Mouse (Mus musculus) kidney, adult 8-10 months (tissue): ENCODE measurements at regions not wholly inside any gene's neighbourhood (a gene's known extent, or its start where the extent isn't known, plus 50 kb on each side); places are given as distances from the start of the nearest gene placed in this dataset.
A peak's percentile ranks its signal among the peaks of the same experiment; 100 is the strongest.

Experiments
- DNase-seq, 2 experiments: peaks; one replicate each; pipeline ENCODE4 v3.0.0; 2022

DNA sequence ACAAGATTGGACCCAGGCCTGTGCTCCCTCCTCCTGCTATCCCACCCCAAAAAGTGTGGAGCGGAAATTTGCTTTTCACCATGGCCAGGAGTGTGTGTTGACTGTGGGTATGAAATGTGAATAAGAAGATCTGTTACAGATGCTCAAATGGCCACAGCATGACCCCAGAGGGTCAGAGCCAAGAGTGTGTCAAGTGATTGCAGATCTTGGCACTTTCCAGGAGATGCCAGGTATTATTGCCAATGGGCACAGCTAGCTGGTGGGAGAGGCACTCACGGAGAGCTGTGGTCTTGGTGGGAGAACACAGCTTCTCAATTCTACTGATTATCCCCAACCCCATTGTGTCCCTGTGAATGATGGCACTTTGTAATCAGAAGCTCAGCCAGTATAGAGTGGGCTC, 62.7 kb downstream of the Smim20 start:
- DNase-seq: no peak

DNA sequence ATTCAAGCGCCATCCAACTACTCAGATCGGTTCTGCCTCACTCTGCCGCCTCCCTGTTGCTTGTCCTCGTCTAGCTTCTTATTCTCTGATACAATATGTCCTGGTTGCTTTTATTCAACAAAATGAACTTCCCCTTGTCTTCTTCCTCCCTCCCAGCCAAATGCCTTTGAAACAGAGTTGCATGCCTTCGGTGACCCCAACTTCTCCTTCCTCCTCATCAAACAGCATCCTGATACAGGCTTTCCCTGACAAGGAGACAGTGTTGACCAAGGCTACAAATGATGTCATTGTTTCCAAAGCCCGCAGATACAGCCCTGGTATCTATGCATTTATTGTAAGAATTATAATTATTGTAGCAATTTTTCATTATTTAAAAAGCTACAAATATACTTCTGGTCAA, 69.8 kb downstream of the Smim20 start:
- DNase-seq: no peak

DNA sequence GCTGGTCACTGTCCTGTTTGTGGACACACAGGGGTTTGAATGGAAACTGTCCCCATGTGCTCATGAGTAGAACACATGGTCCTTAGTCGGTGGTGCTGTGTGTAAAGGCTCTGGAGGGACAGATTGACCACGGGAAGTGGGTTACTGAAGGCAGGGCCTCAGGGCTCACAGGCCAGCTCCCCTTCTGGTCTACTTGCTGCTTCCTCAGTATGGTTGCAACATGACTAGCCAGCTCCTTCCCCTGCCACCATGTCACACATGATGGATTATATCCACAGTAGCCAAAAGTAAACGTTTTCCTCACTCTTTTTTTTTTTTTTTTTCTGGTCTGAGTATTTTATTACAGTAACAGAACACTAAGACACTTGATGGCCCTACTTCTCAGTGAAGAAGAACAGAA, 70.9 kb downstream of the Smim20 start:
- DNase-seq: no peak

GRCm38 (mm10) chr5:53345164-53345563, 78.3 kb downstream of the Smim20 start:
- no peak for DNase-seq

- DNase-seq: no peak
Measured at GRCm38 (mm10) chr5:53346028-53346427, 79.1 kb downstream of the Smim20 start.

GRCm38 (mm10) chr5:53346756-53347155, 79.9 kb downstream of the Smim20 start:
- no peak for DNase-seq

DNA sequence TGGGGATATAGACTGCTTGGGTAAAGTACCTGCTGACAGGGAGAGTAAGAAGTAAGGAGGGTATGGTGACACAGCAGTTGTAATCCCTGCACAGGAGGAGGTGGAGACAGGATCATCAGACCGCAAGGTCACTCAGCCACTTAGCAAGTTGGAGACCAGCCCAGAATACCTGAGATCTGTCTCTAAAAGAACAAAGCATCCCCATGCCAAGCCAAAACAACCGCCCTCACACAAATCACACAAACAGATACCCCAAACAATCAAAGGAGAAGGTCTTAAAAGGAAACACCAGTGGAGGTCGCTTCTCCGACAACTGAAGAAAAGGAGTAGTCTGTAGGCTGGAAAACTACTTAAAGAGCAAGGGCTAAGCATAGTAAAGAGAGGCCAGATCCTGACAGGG, 86.0 kb downstream of the Smim20 start:
- no peak for DNase-seq

- DNase-seq: no peak
Measured at GRCm38 (mm10) chr5:53354296-53354695, 87.4 kb downstream of the Smim20 start.

- DNase-seq: peak; percentile 55 to 79
Measured at GRCm38 (mm10) chr5:53355069-53355468, 88.2 kb downstream of the Smim20 start.

- DNase-seq: no peak
Measured at GRCm38 (mm10) chr5:53357086-53357608, 90.3 kb downstream of the Smim20 start.

DNA sequence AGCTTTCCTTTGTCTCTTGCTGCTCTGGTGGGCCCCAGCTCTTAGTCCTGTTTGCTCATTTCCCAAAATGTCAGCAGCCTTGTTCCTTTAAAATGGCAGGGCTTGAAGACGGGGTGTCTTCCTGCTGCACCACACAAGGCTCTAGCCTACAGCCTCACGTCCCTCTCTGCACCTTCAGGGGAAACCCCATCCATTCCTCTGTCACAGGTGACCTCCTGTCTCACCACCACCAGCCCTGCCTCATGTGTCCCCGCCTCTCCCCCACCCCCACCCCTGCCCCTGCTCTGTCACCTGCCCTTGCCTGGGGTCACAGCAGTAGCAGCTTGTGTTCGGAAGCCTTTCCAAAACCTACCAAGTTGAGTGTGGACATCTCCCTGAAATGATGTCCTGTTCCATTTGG, 91.3 kb downstream of the Smim20 start:
- DNase-seq: no peak

DNA sequence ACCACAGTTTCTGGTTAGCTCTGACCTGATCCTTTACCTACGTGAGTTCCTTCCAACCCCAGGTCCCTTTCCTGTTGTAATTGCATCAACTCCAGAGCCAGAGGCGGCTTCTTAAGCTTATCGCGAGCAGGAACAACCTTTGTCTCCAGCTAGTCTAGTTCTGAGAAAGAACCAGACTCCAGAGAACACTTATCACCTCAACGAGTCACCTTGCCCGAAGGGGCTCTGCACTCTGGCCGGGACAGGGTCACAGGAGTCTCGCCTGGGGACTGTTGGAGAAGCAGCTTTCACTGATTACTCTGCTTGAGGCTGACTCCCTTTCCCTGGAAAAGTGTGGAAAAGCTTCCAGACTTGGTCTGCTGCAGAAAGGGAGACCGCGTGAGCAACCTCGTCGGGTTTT, 93.0 kb downstream of the Smim20 start:
- no peak for DNase-seq

DNA sequence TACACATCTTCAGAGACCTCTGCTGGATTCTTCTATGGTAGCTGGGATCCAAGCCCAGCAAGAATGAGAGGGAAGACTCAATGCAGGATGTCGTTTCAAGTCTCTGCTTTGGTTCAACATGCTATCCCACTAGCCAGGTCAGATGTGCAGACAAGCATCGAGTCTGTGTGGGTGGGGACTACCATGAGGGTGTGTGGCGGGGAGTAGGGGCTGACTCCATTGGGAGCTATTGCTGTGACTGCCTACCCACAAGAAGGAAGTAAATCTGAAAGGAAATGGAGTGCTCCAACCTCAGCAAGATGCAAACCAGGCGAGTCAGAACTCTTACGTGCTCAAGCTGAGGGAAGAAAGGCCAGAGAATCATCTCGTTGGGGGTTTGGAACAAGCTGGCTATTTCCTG, 94.4 kb downstream of the Smim20 start:
- DNase-seq: no peak

GRCm38 (mm10) chr5:53363898-53364297, 97.0 kb downstream of the Smim20 start:
- no peak for DNase-seq

GRCm38 (mm10) chr5:53366882-53367561, 98.9 kb upstream of the Rbpj start:
- no peak for DNase-seq

DNA sequence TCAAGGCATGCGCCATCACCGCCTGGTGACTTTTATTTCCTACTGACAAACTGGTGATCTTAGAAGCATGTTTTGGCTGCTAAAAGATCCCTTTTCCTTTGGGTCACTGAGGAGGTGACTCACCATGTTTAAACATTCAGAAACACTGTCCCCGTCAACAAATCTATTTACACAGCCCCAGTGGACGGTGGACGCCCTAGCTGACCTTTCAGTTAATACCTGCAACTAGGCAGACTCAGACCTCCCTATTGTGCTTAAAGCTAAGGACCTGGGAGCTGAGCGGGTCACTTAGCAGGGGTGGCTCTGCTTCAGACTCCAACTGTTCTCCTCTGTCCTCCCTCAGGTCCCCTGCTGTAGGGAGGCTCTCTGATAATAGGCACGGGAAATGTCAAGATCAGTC, 95.7 kb upstream of the Rbpj start:
- no peak for DNase-seq

GRCm38 (mm10) chr5:53371638-53372037, 94.3 kb upstream of the Rbpj start:
- no peak for DNase-seq

- no peak for DNase-seq
Measured at GRCm38 (mm10) chr5:53373315-53373714, 92.6 kb upstream of the Rbpj start.

DNA sequence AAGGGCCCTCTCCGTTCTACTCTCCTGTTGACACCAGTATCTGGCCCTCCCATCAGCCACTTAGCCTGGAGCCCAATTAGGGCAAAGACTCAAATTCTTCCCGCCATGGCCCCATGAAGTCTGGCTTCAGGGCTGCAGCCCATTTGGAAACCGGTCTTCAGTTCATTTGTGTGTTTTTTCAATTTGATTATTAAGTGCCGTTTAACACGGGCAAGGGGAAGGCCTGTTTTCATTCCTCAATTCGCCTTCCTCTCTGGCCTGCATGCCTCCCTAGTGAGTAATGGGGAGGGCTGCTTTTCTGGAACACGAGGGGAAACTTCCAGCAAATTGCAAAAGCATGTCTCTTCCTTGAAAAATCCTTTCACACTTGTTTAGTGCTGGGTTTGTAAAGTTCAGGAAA, 89.1 kb upstream of the Rbpj start:
- no peak for DNase-seq

- no peak for DNase-seq
Measured at GRCm38 (mm10) chr5:53377698-53378097, 88.3 kb upstream of the Rbpj start.

GRCm38 (mm10) chr5:53378106-53378505, 87.8 kb upstream of the Rbpj start:
- DNase-seq: no peak

DNA sequence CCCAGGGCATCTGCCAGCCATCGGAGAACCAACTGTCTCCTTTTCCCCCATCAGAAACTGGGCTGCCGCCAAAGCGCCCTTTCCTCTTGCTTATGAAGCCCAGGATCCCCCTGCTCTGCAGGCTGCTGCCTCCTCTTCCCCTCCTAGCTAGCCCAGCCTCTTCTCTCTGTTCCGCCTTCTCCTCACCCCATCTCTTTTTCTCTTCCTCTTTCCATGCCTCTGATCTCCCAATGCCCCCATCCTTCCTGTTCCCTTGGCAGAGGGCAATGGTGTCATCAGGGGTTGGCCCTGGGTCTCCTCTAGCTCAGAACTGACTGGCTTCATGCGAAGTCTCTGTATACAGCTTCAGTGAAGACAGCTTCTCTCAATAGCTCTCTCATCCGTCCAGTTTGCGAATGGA, 87.4 kb upstream of the Rbpj start:
- no peak for DNase-seq

DNA sequence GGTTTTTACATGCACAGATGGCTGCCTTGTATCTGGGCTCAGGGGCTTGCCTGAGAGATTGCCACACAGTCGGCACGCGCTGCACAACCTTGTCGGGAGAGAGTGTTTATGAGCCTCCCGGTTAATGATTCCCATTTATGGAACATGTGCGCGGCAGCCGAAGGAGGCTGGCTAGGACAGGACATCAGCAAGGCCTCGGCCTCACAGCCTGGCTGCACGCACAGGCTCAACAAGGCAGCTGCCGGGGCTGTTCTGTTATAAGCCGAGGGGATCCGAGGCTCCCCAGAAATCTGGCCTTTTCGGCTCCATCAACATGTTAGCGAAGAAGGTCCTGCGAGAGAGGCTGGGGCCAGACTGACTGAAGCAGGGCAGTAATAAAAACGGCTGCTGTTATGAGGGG, 86.3 kb upstream of the Rbpj start:
- DNase-seq: peak; percentile 62 to 65

DNA sequence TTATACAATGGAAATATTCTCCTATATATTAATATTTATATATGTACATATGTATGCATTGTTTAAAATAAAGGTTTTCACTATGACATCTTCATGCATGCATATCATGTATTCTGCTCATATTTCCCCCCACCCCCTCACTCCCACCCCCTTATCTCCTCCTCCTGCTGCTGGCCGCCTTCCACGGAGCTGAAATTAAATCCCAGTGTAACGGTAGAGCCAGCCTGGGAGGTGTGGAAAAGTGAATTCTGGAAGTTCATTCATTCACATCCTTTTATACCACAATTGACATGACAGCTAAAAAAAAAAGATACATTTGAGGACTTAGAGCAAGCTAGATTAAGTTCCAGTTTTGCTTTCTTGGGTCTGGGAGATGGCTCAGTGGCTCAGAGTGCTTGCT, 85.7 kb upstream of the Rbpj start:
- DNase-seq: no peak

- no peak for DNase-seq
Measured at GRCm38 (mm10) chr5:53381492-53382199, 84.3 kb upstream of the Rbpj start.
